Mouse (Mus musculus) stomach, embryonic 16.5 days (tissue): ENCODE data around the gene Suz12. TPM values are rescaled to one million over a fixed set of nuclear protein-coding genes. Genes with fewer than 3 reads are reported as not detected.

ENCODE experiments used
- ATAC-seq: fragments of 200-750 bp; cut with Nextera tagmentation; 2 replicates; pipeline ENCODE4 v1.8.0; 2017; ENCODE audit warnings: moderate number of reproducible peaks, moderate TSS enrichment; ENCODE audit not compliant: insufficient read depth, low FRiP score
- H3K27ac ChIP-seq: fragments of 300-500 bp; sonication (generic); 2 replicates; pipeline ENCODE4 v1.5.1; 2014; ENCODE audit warnings: low read length
- H3K27me3 ChIP-seq: fragments of 300-500 bp; sonication (generic); 2 replicates; pipeline ENCODE4 v1.6.1; 2014; ENCODE audit warnings: low read length, control low read depth, mixed read lengths; ENCODE audit not compliant: control insufficient read depth, insufficient read depth
- H3K36me3 ChIP-seq: fragments of 300-500 bp; sonication (generic); 2 replicates; pipeline ENCODE4 v1.6.1; 2014; ENCODE audit warnings: low read length; ENCODE audit not compliant: control insufficient read depth, insufficient read depth
- H3K4me1 ChIP-seq: fragments of 300-500 bp; sonication (generic); 2 replicates; pipeline ENCODE4 v1.6.1; 2014; ENCODE audit warnings: low read length, control low read depth, mixed read lengths; ENCODE audit not compliant: control insufficient read depth, insufficient read depth
- H3K4me2 ChIP-seq: fragments of 300-500 bp; sonication (generic); 2 replicates; pipeline ENCODE4 v1.6.1; 2014; ENCODE audit warnings: low read depth, low read length, mixed read lengths
- H3K4me3 ChIP-seq: fragments of 300-500 bp; sonication (generic); replicated peaks from 2 replicates; pipeline ENCODE4 v1.5.1; 2014; ENCODE audit warnings: mild to moderate bottlenecking, low read length
- H3K9ac ChIP-seq: fragments of 300-500 bp; sonication (generic); 2 replicates; pipeline ENCODE4 v1.6.1; 2014; ENCODE audit warnings: low read length
- H3K9me3 ChIP-seq: fragments of 300-500 bp; sonication (generic); replicated peaks from 2 replicates; pipeline ENCODE4 v1.6.1; 2016; ENCODE audit warnings: low read length, control low read depth; ENCODE audit not compliant: control insufficient read depth
- WGBS: fragments of 180-500 bp; shearing (Covaris S2); extraction: QIAGEN DNeasy Blood & Tissue Kit; methylation state at CpG from one replicate; pipeline ENCODE4 v1.1.7; 2014; 5-methylcytosine and 5-hydroxymethylcytosine counted together
- polyA plus RNA-seq: library from polyadenylated mRNA; unstranded; fragments of >200 nt; fragmentation: Nextera tagmentation; extraction: Ambion mirVana; gene quantifications from 2 replicates; pipeline ENCODE4 v1.2.1, GENCODE M21; 2015

Gene Suz12
- 13.5 and 17.8 TPM in 2 replicates for polyA plus RNA-seq

GRCm38 (mm10) chr11:79992592-79993355, at the start of gene Suz12:
Gene Suz12, plus strand, starts transcription at chr11:79993106.
- H3K9ac ChIP-seq: peak within 1 kb of the TSS; percentile 93
- no peaks in the 10 kb centered on the region for H3K27me3 ChIP-seq
- H3K9me3 ChIP-seq: no peaks in the 10 kb centered on the region
- peak; percentile 97 for ATAC-seq
- WGBS: under 1% methylated on average over 69 of the region's 74 CpGs
- peak within 1 kb of the TSS; percentile 80 for H3K4me3 ChIP-seq
- H3K4me2 ChIP-seq: peak within 1 kb of the TSS; percentile 88
- no peaks in the 10 kb centered on the region; the same call in 1 of the 2 replicates for H3K4me1 ChIP-seq
- H3K36me3 ChIP-seq: 0 out of 2 replicates have a peak, but pooled peaks cover 5% of the 10 kb centered on the region
- peak within 1 kb of the TSS; percentile 99 for H3K27ac ChIP-seq

DNA sequence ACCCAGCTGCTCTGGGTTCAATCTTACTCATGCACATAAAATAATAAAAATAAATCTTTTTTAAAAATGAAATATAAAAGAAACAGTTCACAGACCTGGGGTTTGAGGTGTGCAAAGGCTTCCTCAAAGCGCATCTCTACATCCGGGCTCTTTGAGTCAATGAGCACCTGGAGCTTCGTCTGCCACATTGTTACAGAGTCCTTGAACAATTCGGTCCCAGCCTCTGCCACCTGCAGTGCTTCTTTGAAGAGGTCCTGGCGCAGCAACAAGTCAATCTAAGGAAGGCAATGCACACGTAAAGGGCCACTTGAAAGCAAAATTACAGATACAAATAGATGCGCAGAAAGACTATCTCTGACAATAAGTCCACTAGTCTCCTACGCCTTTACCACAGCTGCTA, 49.8 kb upstream of the Suz12 start:
- no peak overlapping the region for H3K4me3 ChIP-seq
- no peak for ATAC-seq
- 91% methylated on average over 8 of the region's 8 CpGs for WGBS
- no peak overlapping the region for H3K27ac ChIP-seq
- no peak overlapping the region for H3K9ac ChIP-seq
- no peak overlapping the region for H3K4me2 ChIP-seq
- peaks cover 17% of the 10 kb centered on the region for H3K36me3 ChIP-seq
- no peaks in the 10 kb centered on the region for H3K27me3 ChIP-seq
- H3K9me3 ChIP-seq: no peaks in the 10 kb centered on the region
- H3K4me1 ChIP-seq: no peaks in the 10 kb centered on the region

DNA sequence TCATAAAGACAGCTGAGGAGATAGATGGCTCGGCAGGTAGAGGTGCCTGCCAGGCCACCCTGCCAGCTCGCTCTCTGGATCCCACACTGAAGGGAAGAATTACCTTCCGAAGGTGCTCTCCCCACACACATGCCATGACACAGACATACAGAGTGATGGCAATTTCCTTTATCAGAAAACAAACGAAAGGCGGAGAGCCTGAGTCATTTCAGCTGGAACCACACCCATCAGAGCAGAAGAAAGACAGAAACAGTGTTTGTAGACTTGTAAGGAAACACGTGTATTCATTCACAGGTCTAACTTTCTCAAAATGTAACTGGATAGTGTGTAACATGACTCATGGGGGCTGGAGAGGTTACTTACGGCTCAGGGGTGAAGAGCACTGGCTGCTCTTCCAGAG, 49.3 kb upstream of the Suz12 start:
- no peak for ATAC-seq
- H3K27ac ChIP-seq: no peak overlapping the region
- no peak overlapping the region for H3K4me3 ChIP-seq
- 61% methylated on average over 7 of the region's 7 CpGs for WGBS
- no peaks in the 10 kb centered on the region for H3K4me1 ChIP-seq
- H3K9ac ChIP-seq: no peak overlapping the region
- H3K9me3 ChIP-seq: no peaks in the 10 kb centered on the region
- H3K4me2 ChIP-seq: no peak overlapping the region
- H3K36me3 ChIP-seq: peaks cover 18% of the 10 kb centered on the region
- H3K27me3 ChIP-seq: no peaks in the 10 kb centered on the region

GRCm38 (mm10) chr11:79947265-79947664, 45.6 kb upstream of the Suz12 start:
- no peaks in the 10 kb centered on the region for H3K9me3 ChIP-seq
- H3K4me1 ChIP-seq: no peaks in the 10 kb centered on the region
- no peak overlapping the region for H3K4me3 ChIP-seq
- ATAC-seq: no peak
- H3K27ac ChIP-seq: no peak overlapping the region
- no peak overlapping the region for H3K4me2 ChIP-seq
- peaks cover 24% of the 10 kb centered on the region for H3K36me3 ChIP-seq
- 90% methylated on average over 3 of the region's 3 CpGs for WGBS
- H3K27me3 ChIP-seq: no peaks in the 10 kb centered on the region
- no peak overlapping the region for H3K9ac ChIP-seq

DNA sequence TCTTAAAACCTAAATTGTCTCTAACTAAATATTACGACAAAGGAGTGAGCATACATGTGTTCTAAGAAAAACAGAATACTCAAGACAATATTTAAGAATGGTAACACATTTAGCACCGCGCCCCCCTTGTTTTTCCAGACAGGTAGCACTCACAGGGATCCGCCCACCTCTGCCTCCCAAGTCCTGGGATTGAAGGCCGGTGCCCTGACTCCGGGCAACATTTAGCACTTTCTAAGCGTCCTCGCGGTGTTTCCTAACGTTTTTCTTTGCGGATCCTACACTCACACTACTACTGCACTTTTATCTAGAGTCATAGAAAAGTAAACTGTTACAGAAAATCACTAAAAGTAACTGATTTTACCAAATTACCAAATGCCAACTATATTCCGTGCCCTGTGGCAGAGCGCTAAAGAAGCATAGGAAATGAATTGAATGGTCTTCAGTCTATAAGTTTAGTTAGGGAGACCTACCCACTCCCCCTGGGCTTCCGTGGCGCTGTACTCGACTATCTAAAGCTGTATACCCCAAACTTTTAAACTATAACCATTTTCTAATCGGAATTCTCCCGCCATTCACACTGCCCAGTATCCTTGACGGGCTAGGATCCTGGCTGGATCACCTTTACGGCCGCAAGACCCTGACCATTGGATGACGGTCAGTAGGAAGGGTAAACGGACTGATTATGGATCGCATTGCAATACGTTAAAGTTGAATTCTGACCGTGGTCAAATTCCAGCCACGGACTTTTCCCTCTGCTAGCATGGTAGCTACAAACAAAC, 31.4 kb upstream of the Suz12 start:
- 4% methylated on average over 27 of the region's 27 CpGs for WGBS

GRCm38 (mm10) chr11:79962125-79962876, 30.6 kb upstream of the Suz12 start, which contains the start of gene Utp6:
Gene Utp6, minus strand, starts transcription at chr11:79962390.
- H3K4me2 ChIP-seq: peak within 1 kb of the TSS; percentile 81
- WGBS: 1% methylated on average over 46 of the region's 46 CpGs
- no peaks in the 10 kb centered on the region for H3K9me3 ChIP-seq
- no peaks in the 10 kb centered on the region for H3K27me3 ChIP-seq
- peak within 1 kb of the TSS; percentile 80 for H3K4me3 ChIP-seq
- peak within 1 kb of the TSS; percentile 73 for H3K9ac ChIP-seq
- peak; percentile 96 for ATAC-seq
- peaks cover 7% of the 10 kb centered on the region; the same call in 1 of the 2 replicates for H3K4me1 ChIP-seq
- H3K36me3 ChIP-seq: peaks cover 12% of the 10 kb centered on the region; the same call in 1 of the 2 replicates
- peak within 1 kb of the TSS; percentile 60 for H3K27ac ChIP-seq

More for the DNA sequence above, 31.4 kb upstream of the Suz12 start:
- peak; percentile 37; the same call in 1 of the 2 replicates for ATAC-seq
- Histone ChIP-seq H3K4me2 (peak overlapping the region; percentile 69), H3K27ac (peak overlapping the region; percentile 60), H3K9ac (peak overlapping the region; percentile 73), H3K4me1 (peaks cover 7% of the 10 kb centered on the region; the same call in 1 of the 2 replicates), H3K9me3 (no peaks in the 10 kb centered on the region), H3K36me3 (peaks cover 15% of the 10 kb centered on the region; the same call in 1 of the 2 replicates), H3K27me3 (no peaks in the 10 kb centered on the region), H3K4me3 (peak overlapping the region; percentile 80)

GRCm38 (mm10) chr11:79962877-79963183, 30.1 kb upstream of the Suz12 start:
- 2% methylated on average over 9 of the region's 9 CpGs for WGBS
- Histone ChIP-seq H3K27me3 (no peaks in the 10 kb centered on the region), H3K4me3 (peak overlapping the region; percentile 80), H3K36me3 (peaks cover 10% of the 10 kb centered on the region; the same call in 1 of the 2 replicates), H3K27ac (peak overlapping the region; percentile 58), H3K9ac (peak overlapping the region; percentile 69), H3K4me1 (peaks cover 7% of the 10 kb centered on the region; the same call in 1 of the 2 replicates), H3K4me2 (peak overlapping the region; percentile 81), H3K9me3 (no peaks in the 10 kb centered on the region)
- ATAC-seq: no peak

- no peak for ATAC-seq
- no peaks in the 10 kb centered on the region for H3K27me3 ChIP-seq
- peak overlapping the region; percentile 80 for H3K4me3 ChIP-seq
- 29% methylated on average over 8 of the region's 8 CpGs for WGBS
- peak overlapping the region; percentile 81 for H3K4me2 ChIP-seq
- no peaks in the 10 kb centered on the region for H3K9me3 ChIP-seq
- H3K27ac ChIP-seq: no peak overlapping the region
- H3K9ac ChIP-seq: peak overlapping the region; percentile 48; the same call in 1 of the 2 replicates
- peaks cover 7% of the 10 kb centered on the region; the same call in 1 of the 2 replicates for H3K4me1 ChIP-seq
- peaks cover 8% of the 10 kb centered on the region; the same call in 1 of the 2 replicates for H3K36me3 ChIP-seq
These were observed 29.5 kb upstream of the Suz12 start for GRCm38 (mm10) chr11:79963212-79963974.
